Mouse (Mus musculus) lung, adult 2 months (tissue): ENCODE data around the gene Arhgdia.

ENCODE experiments used
- CTCF ChIP-seq: fragments of 200-500 bp; IDR thresholded peaks from 2 replicates; pipeline ENCODE4 v1.5.1; 2011; ENCODE audit warnings: mild to moderate bottlenecking, low read length, control low read depth; ENCODE audit not compliant: insufficient read depth
- POLR2A ChIP-seq: fragments of 200-500 bp; IDR thresholded peaks from 2 replicates; pipeline ENCODE4 v1.6.1; 2011; ENCODE audit warnings: low read depth, mild to moderate bottlenecking, control low read depth, low read length, borderline replicate concordance; ENCODE audit errors: extremely low read depth

DNA sequence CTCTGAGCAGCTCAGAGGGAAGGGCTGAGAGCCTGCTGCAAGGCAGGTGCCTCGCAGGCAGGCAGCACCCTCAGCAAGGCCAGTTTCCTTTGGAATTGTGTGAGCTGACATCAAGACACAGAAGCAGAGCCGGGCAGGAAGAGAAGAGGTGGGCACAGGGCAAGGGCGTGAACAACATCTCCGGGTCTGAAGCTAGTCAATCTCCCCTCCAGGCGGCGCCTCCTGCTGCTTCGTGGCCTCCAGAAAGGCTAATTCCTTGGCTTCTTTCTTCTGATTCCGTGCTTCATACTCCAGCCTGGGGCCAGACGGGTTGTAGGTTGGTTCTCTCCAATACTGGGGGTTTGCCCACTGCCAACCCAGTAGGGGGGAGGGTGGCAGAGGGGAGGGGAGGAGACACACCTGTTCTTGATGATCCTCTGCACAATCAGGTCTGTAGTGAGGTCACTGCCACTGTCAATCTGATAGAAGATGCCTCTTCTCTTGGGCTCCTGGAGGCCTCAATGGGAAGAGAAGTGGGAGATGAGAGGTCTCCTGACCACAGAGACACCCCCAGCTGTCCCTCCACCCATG, 29.1 kb upstream of the Arhgdia start:
- TF ChIP-seq POLR2A (no peak), CTCF (no peak)
